Mouse (Mus musculus): Measurements from ENCODE around the gene Slc11a2.
"Not testable (repeated sequence)": the region's sequence is repeated elsewhere in the genome, so short reads cannot be mapped to it uniquely, and the experiment has no call there.

The Slc11a2 gene

DNA sequence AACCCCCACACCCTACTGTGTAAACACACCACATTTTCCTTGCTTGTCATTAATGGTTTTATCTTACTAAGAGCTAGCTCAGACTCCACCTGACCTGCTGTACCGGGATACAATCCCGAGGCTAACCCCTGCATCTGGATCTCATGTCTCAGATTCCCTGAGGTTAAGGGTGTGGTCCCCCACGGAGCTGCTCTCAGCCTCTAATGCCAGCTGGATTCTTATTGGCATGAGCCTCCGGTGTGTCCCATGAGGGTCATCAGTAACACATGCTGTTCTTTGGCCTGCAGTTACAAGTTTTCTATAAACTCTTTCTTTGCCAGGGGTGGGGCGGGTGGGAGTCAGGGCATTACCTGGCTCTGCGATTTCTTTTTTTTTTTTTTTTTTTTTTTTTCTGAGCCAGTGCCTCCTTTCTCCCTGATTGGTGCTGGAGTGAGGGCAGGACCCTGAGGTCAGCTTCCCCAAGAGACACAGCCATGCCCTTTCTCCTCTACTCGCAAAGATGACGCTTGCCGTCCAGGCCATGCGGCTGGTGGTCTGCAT is 72.1 kb downstream of the Slc11a2 start, which contains the start of the genes Methig1 and Mettl7a2:
Gene Methig1, plus strand, starts transcription at position 439 of the 540 bp plus-strand sequence.
Gene Mettl7a2, plus strand, starts transcription at position 490 of the 540 bp plus-strand sequence.
- ATAC-seq (ENCODE audit: low TSS enrichment): no peak

DNA sequence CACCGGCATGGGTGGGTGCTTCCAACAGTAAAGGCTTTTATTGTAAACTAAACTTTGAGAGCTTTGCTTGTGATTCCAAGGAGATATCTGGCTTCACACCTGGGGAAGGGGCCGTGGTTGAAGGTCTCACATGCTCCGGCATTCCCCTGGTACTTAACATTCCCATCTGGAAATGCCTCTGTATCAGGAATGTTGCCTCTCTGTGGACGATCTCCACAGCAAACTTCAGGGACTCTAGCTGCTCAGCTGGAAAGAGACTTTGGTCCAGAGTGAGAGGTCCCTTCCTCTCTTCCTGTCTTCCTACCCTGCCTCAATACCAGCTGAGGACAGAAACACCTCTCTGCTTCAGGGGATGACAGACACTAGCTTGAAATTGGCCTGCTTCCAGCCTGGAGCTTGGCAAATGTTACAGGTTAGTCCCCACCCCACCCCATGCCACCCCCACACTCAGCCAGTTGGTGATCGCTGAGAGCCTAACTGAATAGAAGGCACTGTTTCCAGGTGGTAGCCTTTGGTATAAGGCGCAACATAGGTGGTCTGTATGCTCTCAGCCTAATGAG is 73.3 kb downstream of the Slc11a2 start:
- no peak for ATAC-seq (ENCODE audit: low TSS enrichment)

DNA sequence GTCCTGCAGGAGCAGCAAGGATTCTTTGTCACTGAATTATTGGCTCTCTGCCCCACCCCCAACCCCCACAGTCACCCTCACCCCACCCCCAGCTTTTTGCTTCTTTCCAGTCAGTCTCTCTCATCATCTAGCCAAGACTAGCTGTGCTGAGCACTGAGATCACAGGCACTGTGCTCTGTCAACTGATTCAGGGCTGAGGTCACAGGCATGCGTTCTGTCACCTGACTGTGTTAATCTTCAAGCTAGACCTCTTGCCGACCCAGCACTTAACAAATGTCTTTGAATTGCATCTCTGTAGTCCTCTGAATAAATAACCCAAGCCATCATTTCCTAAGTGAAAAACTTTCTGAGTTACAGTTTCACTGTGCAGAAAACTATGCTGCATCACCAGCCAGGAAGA is 75.4 kb downstream of the Slc11a2 start:
- no peak for ATAC-seq (ENCODE audit: low TSS enrichment)

DNA sequence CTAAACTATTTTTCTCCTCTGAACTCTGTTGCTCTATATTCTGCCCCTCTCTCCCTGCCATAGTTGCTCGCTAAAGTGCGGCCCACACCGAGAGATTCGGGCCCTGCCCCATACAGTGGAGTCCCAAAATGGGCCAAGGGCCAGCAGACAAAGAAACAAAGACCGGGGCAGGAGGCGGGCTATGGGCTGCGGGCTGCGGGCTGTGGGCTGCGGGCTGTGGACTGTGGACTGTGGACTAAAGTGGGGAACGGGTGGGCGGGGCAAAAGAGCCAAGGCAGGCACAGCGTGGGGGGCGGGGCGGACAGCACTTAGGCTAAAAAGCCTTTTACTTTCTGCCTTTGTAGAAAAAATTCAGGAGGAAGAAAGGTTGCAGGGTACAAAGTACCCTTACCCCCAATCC is 78.1 kb downstream of the Slc11a2 start:
- ATAC-seq (ENCODE audit: low TSS enrichment): no peak

DNA sequence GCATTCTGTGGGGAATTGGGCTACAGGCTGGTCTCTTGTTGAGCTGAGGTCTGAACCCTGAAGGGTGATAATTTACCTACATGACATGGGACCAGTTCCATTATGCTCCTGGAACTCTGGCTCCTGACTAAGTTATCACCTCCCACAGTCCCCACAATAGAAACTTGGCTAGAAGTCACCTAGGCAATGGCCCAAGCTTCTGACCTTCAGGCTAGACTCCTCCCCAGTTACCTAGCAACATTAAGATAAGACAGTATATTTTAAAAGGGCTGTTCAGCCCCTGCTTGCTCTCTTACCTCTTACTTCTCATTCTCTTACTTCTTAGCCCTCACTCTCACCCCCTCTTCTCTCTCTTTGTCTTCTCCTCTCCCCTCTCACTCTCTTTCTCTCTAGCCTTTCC is 79.4 kb downstream of the Slc11a2 start:
- ATAC-seq (ENCODE audit: low TSS enrichment): no peak

DNA sequence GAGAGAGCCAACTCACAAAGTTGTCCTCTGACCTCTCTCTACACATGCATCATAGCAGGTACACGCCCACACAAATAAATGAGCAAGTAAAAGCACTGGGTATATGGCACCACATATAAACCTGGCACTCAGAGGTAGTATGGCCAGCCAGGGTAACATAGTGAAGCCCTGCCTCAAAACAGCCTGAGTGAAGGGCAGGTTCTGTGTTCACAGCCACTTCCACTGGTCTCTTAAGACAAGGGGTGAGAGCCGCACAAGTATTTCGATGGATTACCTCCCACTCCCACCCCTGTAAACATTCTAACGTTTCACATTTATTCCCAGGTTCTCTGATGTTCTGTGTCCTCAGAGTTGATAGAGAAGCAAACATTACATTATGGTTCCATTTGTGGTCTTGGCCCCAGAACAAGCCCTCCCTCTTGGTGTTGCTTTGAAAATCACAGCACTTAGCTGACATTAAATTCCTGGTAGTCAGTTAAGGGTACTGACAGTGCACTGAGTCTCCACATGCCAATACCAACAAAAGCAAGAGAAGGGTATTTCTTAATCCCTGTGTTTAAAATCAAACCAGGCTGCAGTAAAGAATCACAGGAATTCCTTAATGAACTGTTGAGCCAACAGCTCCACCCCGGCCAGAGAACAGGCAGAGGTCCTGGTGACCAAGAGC is 83.4 kb downstream of the Slc11a2 start:
- not testable (repeated sequence) for ATAC-seq (ENCODE audit: low TSS enrichment)

Data from frontal cortex, adult (tissue).